Mouse (Mus musculus): ENCODE data around the gene Msantd3.

Msantd3 gene

DNA sequence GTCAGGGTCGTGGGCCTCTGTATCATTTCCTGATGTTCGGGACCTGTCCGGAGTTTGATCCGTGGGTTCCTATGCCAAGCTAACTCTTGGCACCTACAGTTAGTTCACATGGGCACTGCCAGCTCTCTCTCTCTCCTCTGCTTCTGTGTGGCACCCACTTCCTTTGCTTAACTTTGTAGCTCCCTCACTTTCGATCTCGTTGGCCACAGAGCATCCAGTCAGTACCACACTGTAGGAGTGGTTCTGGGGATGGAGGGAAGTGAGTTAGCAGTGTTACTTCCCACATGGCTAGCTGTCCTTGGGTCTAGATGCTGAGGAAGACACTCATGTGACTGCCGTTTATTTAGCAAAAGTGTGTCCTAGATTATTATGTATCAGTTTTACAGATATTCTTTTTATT lies 14.4 kb downstream of the Msantd3 start:
- DNase-seq (ENCODE audit: low read depth, low spot score), result no peak

- DNase-seq (ENCODE audit: low read depth, low spot score), result no peak
These were observed 16.0 kb downstream of the Msantd3 start for GRCm38 (mm10) chr4:48555729-48556128.

- no peak for DNase-seq (ENCODE audit: low read depth, low spot score)
These were observed 19.9 kb downstream of the Msantd3 start for GRCm38 (mm10) chr4:48559652-48560051.

- no peak for DNase-seq (ENCODE audit: low read depth, low spot score)
These were observed 22.1 kb downstream of the Msantd3 start for GRCm38 (mm10) chr4:48561824-48562223.

DNA sequence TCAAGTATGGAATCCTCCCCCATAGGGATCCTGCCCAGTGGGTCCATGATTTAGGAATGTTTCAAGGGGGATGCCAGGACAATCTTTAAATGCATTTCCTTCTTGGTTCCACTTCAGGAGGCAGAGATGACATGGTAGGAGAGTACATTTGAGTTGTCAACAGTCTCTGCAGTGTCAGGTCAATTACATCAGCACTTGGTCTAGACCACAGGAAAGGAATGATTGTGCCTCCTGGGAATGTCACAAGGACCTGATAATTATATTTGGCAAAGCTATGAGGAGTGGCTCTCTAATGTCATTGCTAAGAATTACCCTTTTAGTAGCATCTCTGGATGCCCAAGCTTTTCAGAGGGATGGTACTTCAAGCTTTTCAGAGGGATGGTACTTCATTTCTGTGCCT lies 25.2 kb downstream of the Msantd3 start:
- DNase-seq (ENCODE audit: low read depth, low spot score), result no peak

DNA sequence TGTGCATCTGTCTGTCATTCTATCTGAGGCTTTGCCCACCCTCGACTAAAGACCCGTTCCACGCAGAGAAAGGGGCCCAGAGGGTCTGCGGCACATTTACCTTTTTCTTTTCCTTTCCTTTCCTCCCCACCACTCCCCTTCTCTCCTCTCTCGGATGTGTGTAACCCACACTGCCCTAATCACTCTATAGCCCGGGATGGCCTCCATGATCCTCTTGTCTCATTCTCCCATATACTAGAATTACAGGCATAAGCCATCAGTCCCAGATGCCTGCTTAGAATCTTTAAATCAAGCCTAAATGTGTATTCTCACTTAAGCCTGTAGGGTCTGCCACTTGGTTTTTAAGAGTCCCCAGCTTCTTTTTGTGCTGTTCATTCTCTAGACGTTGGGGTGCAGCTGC lies 36.6 kb downstream of the Msantd3 start:
- DNase-seq (ENCODE audit: low read depth, low spot score), result no peak

GRCm38 (mm10) chr4:48577831-48578230 lies 38.1 kb downstream of the Msantd3 start:
- DNase-seq (ENCODE audit: low read depth, low spot score), result no peak

DNA sequence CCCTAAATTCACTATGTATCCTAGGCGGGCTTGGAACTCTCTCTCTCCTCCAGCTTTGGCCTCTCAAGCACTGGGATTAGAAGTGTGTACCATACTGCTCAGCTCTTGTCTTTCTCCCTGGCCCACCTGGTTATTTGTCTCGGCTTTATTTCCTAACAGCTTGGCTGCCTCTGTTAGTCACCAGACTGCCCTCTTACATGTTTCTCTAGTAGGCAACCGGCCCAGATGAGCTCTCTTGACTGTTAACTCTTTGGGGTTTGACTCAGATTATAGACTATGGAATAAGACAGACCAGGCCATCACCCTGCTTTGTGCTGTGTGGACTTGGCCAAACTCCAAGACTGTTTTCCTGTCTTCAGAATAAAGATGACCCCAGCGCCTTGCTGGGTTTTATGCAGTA lies 38.7 kb downstream of the Msantd3 start:
- no peak for DNase-seq (ENCODE audit: low read depth, low spot score)

DNA sequence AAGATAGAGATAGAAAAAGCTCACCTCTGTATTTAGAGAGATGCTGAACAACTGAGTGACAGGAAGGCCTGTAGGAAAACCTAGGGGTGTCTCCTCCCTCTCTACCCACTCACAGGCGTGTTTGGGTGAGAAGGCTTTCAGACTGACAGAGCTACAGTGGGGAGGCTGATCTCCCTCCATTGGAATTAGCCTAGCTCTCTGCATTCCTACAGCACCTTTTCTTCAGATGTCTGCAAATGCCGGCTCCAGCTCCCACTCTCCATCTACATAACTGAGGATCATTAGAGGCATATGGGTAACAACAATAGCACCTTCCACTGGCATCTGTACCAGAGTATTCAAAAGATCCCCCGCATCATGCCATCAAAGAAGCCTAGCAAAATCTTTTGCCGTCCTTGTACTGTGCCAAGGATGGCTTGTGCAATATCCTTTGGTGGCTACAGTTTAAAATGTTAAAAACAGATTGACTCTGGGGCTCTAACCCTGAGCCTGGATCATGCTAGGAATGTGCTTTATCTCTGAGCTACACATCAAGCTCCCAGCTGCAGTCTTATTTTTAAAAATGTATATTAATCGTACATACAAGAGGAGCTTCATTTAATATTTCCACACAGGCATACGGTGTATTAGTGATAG lies 39.9 kb downstream of the Msantd3 start:
- no peak for DNase-seq (ENCODE audit: low read depth, low spot score)

DNA sequence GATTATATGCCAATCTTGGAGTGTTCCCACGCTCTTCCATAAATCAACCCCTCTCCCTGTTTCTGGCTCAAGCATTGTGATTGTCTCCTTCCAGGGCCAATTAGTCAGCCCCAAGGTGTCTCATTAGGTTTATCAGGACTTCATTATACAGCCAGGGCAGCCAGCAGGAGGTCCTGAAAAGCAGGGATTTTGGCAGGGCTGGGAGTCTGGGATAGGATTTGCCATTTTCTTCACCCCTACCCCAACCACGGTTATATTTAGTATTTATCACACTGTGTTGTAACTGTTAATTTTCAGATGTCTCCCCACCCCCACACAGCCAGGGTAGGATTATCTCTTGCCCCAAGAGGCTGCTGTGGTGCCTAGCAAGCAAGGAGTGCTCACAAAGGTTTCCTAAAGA lies 41.5 kb downstream of the Msantd3 start:
- DNase-seq (ENCODE audit: low read depth, low spot score), result no peak

- no peak for DNase-seq (ENCODE audit: low read depth, low spot score)
These were observed 42.3 kb downstream of the Msantd3 start for GRCm38 (mm10) chr4:48581993-48582392.

DNA sequence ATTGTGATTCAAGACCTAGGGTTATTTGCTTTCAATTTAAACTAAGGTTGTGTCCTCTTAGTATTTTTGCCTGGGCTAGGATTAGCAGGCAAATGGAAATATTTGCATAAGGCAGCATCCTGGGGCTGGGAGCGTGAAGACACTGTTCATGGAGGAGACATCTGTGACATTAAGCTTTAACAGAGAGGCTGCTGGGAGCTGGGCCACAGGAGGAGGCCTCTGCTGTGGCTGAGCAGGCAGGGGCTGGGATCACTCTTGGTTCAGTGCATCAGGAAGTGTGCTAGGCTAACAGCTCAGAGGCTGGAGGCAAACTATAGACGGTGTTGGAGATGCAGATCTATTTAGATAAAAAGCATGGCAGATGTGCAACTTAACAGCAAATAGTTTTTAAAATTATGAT lies 43.2 kb downstream of the Msantd3 start:
- DNase-seq (ENCODE audit: low read depth, low spot score), result no peak

- peak; percentile 87 for DNase-seq (ENCODE audit: low read depth, low spot score)
These were observed 44.9 kb downstream of the Msantd3 start, which contains the start of gene Tmeff1 for GRCm38 (mm10) chr4:48584421-48585240. Gene Tmeff1 (plus strand): TSS chr4:48585174.

DNA sequence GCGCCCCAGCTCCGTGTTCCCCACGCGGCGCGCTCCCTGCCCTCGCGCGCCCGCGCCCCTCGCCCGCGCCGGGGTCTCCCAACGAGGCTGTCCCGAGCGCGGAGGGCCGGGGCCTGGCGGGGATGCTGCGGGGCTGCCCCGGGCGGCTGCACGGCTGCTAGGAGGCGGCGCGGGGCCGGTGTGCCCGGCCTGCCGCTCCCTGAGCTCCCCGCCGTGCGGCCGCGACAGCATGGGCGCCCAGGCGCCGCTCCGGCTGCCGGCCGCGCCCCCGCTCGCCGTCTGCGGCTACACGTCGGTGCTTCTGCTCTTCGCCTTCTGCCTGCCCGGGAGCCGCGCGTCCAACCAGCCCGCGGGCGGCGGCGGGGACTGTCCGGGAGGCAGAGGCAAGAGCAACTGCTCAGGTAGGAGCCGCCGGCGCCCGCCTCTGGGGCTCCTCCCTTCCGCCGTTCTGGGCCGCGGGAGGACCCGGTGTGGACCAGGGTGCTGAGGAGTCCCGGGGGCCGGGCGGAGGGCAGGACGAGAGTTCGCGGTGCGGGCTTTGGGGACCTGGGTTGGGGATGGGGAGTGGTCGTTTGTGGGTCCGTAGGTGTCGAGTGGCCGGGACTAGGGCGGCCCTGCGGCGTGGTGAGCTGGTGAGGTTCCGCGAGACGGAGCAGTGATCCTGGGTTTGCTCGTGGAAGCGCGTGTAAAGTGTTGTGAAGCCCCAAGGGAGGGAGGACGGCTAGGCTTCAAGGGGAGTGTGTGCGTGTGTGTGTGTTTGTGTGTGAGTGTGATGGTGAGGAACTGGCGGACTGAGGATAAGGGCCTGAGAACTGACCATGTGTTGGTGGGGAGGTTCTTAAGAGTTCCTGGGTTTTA lies 45.7 kb downstream of the Msantd3 start:
- peak; percentile 62 for DNase-seq (ENCODE audit: low read depth, low spot score)

GRCm38 (mm10) chr4:48586099-48586821 lies 46.5 kb downstream of the Msantd3 start:
- DNase-seq (ENCODE audit: low read depth, low spot score), result peak; percentile 86

DNA sequence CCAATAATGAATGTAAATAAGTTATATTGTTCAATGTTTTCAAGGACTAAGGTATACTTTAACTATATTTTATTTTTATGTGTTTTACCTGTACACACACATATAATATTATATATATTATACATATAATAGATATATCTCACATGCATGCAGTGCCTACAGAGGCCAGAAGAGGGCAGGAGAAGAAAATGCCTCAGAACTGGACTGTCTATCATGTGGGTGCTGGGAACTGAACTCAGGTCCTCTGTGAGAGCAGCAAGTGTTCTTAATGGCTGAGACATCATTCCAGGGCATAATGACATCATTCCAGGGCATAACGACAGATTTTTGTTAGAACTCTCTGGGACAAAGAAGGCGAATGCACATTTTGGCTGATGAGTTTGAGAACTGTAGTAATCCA lies 47.8 kb downstream of the Msantd3 start:
- DNase-seq (ENCODE audit: low read depth, low spot score), result no peak

GRCm38 (mm10) chr4:48588576-48588975 lies 48.8 kb downstream of the Msantd3 start:
- no peak for DNase-seq (ENCODE audit: low read depth, low spot score)

- no peak for DNase-seq (ENCODE audit: low read depth, low spot score)
These were observed 51.1 kb downstream of the Msantd3 start for GRCm38 (mm10) chr4:48590862-48591261.

DNA sequence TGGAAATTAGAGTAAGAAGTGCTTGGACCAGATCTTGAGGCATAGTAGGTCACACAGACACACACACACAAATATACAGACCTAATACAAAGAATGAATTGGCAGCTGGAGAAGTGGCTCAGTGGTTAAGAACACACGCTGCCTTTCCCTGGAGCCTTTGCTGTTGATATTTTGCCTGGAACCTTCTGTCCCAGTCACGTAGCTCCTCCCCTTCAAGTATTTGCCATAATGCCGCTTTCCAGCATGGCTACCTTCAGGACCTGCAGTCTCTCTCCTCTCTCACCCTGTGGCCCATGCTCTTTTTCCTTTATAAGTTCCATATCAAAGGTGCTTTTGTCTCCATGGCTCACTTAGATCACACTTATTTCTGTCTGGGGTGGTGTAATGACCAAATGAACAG lies 51.7 kb downstream of the Msantd3 start:
- no peak for DNase-seq (ENCODE audit: low read depth, low spot score)

GRCm38 (mm10) chr4:48592328-48592727 lies 52.6 kb downstream of the Msantd3 start:
- no peak for DNase-seq (ENCODE audit: low read depth, low spot score)

DNA sequence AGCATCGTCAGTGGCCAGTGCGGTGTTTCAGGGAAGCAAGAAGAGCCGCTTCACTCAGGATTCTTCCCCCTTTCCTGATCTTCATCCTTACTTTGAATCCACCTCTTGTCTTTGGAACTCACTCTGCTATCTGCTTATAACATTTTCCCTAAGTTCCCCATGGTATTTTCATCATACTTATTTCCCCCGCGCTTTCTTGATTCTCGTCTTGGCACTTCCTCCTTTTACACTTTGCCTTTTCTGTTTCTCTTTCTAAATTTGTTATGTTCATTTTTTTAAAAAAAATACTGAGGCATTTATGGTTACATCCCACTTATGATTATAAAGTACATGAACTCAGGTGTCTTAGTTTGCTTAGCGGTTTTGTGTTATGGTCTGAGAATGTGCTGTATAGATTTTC lies 53.1 kb downstream of the Msantd3 start:
- no peak for DNase-seq (ENCODE audit: low read depth, low spot score)

DNA sequence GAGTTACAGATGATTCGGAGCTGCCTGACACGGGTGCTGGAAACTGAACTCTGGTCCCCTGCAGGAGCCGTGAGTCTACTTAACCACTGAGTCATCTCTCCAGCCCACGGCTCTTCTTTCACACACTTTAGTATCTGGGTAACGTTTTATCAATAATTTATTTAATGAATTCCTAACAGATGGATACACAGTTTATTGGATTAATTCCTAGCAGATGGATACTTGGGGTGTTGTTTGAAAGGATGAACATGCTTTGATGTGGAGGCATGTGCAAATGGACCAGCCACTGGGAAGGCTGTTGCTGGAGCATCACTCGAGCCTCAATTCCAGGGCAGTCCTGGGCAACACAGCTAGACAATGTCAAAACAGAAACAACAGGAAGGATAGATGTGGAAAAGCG lies 56.4 kb downstream of the Msantd3 start:
- DNase-seq (ENCODE audit: low read depth, low spot score), result no peak

All from mesoderm, embryonic 11.5 days (tissue).